Mouse (Mus musculus) cortical plate, adult 2 months (tissue): ENCODE measurements around the gene Wap. TPM values are rescaled to one million over a fixed set of nuclear protein-coding genes. Genes with fewer than 3 reads are reported as not detected.
A peak's percentile ranks its signal among the peaks of the same experiment; 100 is the strongest.

Experiments
- H3K27ac ChIP-seq: fragments of 200-500 bp; 2 replicates; pipeline ENCODE4 v1.5.1; 2012; ENCODE audit warnings: low read length, control low read depth, inconsistent platforms; ENCODE audit not compliant: insufficient read depth
- H3K4me1 ChIP-seq: fragments of 200-500 bp; 2 replicates; pipeline ENCODE4 v1.6.1; 2011; ENCODE audit warnings: low read length; ENCODE audit not compliant: control insufficient read depth, insufficient read depth
- H3K4me3 ChIP-seq: fragments of 200-500 bp; 2 replicates; pipeline ENCODE4 v1.5.1; 2011; ENCODE audit warnings: mild to moderate bottlenecking, low read length, control low read depth; ENCODE audit not compliant: insufficient read depth
- CTCF ChIP-seq: fragments of 200-500 bp; IDR thresholded peaks from 2 replicates; pipeline ENCODE4 v1.5.1; 2011; ENCODE audit warnings: mild to moderate bottlenecking, control low read depth, low read length; ENCODE audit not compliant: insufficient read depth; ENCODE audit errors: extremely low read depth
- POLR2A ChIP-seq: fragments of 200-500 bp; IDR thresholded peaks from 2 replicates; pipeline ENCODE4 v1.6.1; 2011; ENCODE audit warnings: mild to moderate bottlenecking, low read length, control low read depth; ENCODE audit not compliant: insufficient read depth; ENCODE audit errors: extremely low read depth
- polyA plus RNA-seq: library from polyadenylated mRNA; depleted of rRNA; stranded (reverse); fragments of >200 nt; gene quantifications from 2 replicates; pipeline ENCODE4 v1.2.3, GENCODE M21; 2012; rRNA removed

The Wap gene
- not detected in 2 replicates for polyA plus RNA-seq

- TF ChIP-seq CTCF (no peak), POLR2A (no peak)
- Histone ChIP-seq H3K4me1 (no peaks in the 10 kb centered on the region), H3K27ac (no peak within 1 kb of the TSS), H3K4me3 (no peak within 1 kb of the TSS)
Observed at GRCm38 (mm10) chr11:6638537-6638936, at the start of gene Wap. TSS of gene Wap (minus strand) at chr11:6638637.

DNA sequence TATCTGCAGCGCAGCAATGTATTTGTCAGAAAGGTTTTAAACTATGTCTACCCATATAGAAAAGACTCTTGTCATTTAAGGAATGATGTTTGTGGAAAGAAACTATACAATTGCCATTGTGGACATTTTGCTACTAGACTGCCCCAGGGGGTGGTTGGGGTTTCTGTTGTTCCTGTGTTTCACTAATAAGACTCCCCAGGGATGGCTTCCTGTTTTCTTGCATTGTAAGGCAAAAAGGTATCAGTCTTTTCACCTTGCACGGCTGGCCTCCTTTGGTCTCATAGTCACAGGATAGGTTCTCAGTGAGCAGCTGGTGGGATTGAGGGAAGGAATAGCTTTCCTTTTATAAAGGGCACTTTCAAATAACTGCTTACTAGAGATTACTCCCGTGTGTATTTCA is 46.3 kb upstream of the Wap start:
- H3K27ac ChIP-seq = no peak overlapping the region
- H3K4me1 ChIP-seq = no peaks in the 10 kb centered on the region
- no peak overlapping the region for H3K4me3 ChIP-seq
- TF ChIP-seq POLR2A (no peak), CTCF (no peak)

DNA sequence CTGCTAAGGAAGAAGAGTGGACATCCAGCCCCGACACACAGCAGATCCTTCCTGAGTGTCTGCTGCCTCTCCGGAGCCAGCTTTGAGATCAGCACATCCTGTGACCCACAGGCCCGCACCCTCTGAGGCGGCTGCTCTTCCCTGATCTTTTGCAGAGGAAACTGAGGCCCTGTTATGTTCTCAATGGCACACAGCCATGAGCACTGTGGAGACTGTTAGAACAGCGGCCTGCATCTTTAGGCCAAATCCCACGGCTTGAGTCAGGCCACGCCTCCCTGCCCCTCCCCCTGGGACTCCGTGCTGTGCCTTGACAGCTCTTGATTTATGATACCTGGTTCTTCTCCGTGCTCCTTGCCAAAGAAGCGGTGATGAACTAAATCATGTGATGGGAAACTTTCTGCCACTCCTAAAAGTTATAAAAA is 42.0 kb upstream of the Wap start:
- Histone ChIP-seq H3K4me3 (no peak overlapping the region), H3K27ac (no peak overlapping the region), H3K4me1 (no peaks in the 10 kb centered on the region)
- TF ChIP-seq POLR2A (no peak), CTCF (no peak)

DNA sequence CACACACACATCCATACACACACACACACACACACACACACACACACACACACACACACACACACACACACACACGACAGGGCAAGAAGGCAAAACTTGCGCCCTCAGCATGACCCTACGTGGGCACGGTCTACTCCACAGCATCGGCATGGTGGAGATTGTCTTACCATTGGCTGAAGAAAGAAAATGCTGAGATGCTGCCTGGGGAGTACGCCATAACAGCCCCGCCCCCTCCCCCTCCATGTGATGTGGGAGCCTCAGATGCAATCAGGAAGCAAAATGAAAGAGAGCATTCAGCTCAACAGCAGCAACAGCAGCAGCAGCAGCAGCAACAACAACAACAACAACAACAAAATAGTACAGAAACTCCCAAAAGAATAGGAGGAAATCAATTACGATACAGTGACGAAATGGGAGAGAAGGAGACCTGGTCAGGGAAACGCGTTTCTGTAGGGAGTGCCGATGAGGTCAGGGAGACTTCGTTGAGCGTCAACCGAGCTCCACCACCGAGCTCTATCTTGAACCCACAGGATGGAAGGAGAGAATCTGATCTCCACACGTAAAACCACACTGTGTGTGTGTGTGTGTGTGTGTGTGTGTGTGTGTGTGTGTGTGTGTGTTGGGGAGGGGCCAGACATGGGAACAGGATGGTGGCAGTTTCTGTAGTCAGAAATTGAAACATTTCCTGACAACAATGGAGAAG is 41.4 kb upstream of the Wap start:
- no peaks in the 10 kb centered on the region for H3K4me1 ChIP-seq
- no peak overlapping the region for H3K27ac ChIP-seq
- TF ChIP-seq CTCF (no peak), POLR2A (no peak)
- H3K4me3 ChIP-seq = no peak overlapping the region

DNA sequence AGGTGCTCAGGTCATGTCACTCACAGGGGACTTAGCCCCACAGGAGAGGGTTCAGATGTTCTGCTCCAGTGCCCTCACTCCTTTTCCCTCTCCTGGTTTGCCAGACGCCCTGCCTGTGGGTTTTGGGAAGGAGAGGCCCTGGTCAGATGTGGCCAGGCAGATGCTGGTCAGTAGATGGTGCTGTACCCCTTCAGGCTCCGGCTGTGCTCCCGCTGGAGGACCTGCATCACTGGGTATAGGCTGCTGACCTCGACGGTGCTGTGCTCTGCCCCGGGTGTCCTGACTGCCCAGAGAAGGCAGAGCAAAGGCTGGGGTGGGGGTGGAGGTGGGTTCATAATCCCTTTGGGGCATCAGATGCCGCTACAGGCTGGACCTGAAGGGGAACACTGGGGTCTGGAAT is 39.1 kb upstream of the Wap start:
- H3K4me3 ChIP-seq = no peak overlapping the region
- no peak overlapping the region for H3K27ac ChIP-seq
- H3K4me1 ChIP-seq = no peaks in the 10 kb centered on the region
- no peak for TF ChIP-seq POLR2A
- peak; percentile 43 for TF ChIP-seq CTCF

DNA sequence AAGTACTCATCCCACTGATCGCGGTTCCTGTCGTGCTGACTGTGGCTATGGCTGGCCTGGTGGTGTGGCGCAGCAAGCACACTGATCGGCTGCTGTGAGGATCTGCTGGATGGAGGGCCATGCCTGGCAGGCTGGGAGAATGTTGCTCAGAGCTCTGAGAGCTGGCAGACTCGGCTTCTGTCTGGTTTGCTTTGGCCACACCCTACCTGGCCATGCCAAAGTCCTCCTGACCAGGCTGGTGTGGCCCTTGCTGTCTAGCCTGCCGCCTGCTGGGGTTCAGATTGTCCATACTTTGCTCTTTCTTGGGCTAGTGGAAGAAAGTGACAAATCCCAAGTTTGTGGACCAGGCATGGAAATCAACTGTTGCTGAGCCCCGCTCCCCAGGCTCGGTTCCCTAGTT is 38.2 kb upstream of the Wap start:
- Histone ChIP-seq H3K27ac (no peak overlapping the region), H3K4me1 (no peaks in the 10 kb centered on the region), H3K4me3 (no peak overlapping the region)
- no peak for TF ChIP-seq POLR2A
- TF ChIP-seq CTCF = no peak

GRCm38 (mm10) chr11:6675402-6675801 is 37.0 kb upstream of the Wap start:
- Histone ChIP-seq H3K27ac (no peak overlapping the region), H3K4me3 (no peak overlapping the region), H3K4me1 (no peaks in the 10 kb centered on the region)
- TF ChIP-seq CTCF (no peak), POLR2A (no peak)

GRCm38 (mm10) chr11:6674701-6675100 is 36.3 kb upstream of the Wap start:
- no peaks in the 10 kb centered on the region for H3K4me1 ChIP-seq
- no peak overlapping the region for H3K4me3 ChIP-seq
- TF ChIP-seq POLR2A = no peak
- TF ChIP-seq CTCF = no peak

DNA sequence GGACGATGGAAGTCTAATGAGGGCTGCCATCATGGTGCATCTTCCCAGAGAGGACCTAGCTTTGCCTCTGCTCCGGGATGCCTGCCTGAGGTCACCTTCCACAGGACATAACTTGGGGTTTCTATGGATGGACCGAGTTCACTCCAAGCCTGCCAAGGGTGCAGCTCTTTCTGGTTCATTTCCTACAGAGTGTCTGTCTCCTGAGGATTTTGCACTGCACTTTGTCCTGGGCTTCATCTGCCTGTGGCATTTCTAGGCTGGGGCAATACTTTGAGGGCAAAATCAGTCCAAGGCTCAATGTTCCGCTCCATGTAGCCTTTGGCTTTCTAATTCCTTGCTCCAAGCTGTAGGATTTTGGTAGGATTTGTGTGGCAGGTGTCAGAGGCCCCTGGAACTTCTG is 32.4 kb upstream of the Wap start:
- Histone ChIP-seq H3K4me3 (no peak overlapping the region), H3K27ac (no peak overlapping the region), H3K4me1 (no peaks in the 10 kb centered on the region)
- TF ChIP-seq CTCF (no peak), POLR2A (no peak)

More at GRCm38 (mm10) chr11:6674701-6675100, 36.3 kb upstream of the Wap start:
- no peak overlapping the region for H3K27ac ChIP-seq

- no peaks in the 10 kb centered on the region for H3K4me1 ChIP-seq
- no peak for TF ChIP-seq POLR2A
- TF ChIP-seq CTCF = no peak
- no peak overlapping the region for H3K4me3 ChIP-seq
- no peak overlapping the region for H3K27ac ChIP-seq
Observed at GRCm38 (mm10) chr11:6670044-6670443, 31.6 kb upstream of the Wap start.
